Mouse (Mus musculus): ENCODE data around the gene Ednrb. TPM values are rescaled to one million over a fixed set of nuclear protein-coding genes. Genes with fewer than 3 reads are reported as not detected.
A peak's percentile ranks its signal among the peaks of the same experiment; 100 is the strongest.

Gene Ednrb
- total RNA-seq (2021) = 10 to 100 TPM; 48.5 to 52.9 TPM
- long read RNA-seq, experiment 1, full-length matches to known transcripts = 18 of 29 reads
- long read RNA-seq, experiment 1, partial matches to known transcripts = 1 of 29 reads
- long read RNA-seq, experiment 1, other reads (novel, unspliced or antisense) = 10 of 29 reads
- long read RNA-seq, experiment 2, full-length matches to known transcripts = 31 of 35 reads
- long read RNA-seq, experiment 2, partial matches to known transcripts = 2 of 35 reads
- long read RNA-seq, experiment 2, other reads (novel, unspliced or antisense) = 2 of 35 reads

DNA sequence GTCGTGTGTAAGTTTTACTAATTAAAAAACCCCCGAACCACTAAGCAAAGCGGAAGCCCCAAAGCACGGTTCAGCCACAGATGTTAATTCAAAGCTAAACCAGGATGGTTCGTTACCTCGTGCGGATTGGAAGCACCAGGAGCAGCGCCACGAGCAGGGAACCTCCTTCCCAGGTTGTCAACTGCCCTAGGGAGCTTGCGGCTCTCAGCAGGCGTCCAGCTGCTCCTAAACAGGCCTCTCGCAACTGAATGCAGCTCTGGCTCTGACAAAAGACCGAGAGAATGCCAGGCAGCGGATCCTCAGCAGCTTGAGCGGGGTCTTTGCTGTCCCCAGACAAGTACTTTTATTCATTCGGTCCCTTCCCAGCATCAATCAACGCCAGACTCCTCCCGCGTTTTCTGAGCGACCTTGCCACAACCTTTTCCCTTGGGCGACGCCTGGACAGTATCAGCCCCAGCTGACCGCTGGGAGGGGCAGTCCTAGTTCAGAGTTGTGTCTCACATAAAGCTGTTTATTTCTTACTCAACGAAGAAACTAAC is at the start of gene Ednrb:
TSS of gene Ednrb (minus strand) at position 392 of the 539 bp plus-strand sequence.
- peak; percentile 35 for DNase-seq

DNA sequence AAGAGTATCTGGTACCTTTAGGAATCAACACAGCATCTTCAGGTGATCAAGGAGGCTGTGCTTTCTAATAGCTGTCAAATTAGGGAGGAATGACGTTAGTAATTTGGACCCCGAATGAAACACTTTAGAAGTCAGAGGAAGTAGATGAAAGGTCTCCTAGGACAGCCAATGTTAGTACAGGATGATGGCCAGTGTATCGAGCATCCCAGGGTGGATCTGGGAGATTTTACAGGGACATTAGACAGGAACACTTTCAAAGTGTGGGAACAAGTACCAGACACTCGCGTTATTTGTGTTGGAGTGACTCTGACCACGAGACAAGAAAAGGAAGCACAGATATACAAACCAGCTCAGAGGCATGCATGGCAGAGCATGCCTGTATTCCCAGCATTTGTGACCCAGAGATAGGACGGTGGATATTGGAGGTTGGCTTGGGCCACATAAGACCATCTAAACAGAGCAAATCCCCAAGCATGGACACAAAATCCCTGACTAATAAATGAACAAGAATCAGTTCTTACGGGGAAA is 48.3 kb upstream of the Ednrb start:
- DNase-seq = no peak

DNA sequence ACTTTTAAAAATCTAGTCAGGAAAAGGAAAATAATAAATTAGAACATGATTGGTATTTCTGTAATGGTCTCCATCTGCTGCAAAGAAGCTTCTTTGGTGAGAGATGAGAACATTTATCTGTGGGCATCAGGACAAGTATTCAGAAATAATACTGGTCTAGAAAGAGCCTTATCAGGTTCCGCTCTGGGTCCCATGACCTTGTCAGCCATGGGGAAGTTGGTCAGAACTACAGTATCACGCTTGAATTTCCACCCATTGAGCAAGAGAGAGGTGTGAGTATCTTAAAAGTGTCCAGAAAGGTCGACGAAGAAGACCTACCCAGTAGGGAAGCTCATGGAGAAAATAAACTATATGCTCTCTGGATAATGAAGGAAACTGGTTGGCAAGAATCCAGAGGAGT is 46.6 kb upstream of the Ednrb start:
- no peak for DNase-seq

DNA sequence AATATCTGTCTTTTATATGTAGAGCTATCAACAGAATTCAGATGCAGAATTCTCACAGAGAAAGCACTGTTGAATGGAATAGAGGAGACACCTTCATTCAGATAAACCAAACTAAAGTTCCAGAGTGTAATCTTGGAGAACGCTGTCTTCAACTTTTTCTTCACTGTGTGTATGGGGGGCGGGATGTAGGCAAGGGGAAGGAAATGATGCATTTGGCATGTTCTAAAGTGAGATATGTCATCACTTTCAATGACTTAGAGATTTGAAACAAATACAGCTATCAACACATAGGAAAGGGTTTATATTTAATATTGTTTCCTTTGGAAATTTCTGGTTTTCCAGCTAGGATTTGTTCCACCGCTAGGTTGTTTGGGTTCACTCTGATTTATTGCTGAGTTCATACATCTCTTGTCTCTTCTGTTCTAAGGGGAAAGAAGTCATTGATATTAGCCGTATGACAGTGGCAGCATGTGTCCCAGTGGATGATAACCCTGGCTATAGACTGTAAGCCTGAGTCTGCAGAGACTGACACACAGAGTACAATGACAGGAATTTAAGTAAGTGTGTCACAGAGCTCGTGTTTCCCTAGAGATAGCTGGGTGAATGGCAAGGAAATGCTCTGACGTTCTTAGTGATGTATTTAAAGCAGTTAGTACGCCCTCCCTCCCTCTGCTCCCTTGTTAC is 40.8 kb upstream of the Ednrb start:
- no peak for DNase-seq

DNA sequence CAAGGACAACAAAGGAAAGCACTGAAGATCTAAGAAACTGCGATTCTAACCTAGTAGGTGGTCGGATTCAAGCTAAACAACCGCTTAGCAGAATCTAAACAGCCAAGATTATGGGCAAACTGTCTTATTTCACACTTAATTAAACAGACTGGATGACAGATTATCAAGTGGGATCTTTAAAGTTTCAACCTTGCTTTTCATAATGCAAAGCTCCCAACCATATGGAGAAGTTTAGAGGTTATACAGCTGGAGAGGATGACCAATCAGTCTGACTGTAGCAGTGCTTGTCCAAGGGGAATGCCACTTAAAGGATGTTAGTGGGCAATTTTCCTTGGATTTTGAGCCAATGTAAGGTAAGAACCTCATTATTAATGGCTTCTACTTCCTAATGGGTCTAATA is 38.7 kb upstream of the Ednrb start:
- DNase-seq = no peak

DNA sequence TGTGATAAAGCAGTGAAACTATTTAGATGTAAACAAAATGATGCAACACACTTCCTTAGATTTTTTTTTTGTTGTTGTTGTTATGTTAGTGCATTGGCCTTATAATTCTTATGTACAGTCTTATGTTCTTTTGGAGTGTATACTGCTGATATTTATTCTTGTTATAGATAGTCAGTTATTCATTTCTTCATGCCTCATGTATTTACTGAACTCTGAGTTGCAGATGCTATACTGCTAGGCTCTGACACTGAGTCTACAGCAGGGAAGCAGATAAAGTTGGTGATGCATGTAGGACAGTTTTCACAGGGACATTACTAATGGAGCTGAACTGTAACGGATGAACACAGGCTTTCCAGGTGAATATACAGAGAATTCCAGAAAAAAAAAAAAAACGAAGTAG is 32.9 kb upstream of the Ednrb start:
- DNase-seq = no peak

DNA sequence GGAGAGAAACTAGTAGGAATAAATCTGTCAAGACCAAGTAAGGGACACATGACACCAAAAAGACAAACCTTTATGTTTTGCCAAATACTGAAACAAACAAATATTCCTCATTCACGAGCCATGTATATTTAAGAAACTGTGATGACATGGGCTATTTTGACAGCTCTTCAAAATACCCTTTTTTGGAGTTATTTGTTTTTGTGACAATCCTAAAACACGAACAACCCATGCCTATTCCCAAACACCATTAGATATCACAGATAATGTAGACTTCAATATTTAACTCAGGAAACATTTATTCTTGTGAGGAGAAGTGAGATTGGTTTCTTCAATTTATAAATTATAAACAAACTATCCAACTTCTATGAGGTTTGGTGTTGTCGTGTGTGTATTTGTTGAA is 32.4 kb upstream of the Ednrb start:
- DNase-seq = no peak

DNA sequence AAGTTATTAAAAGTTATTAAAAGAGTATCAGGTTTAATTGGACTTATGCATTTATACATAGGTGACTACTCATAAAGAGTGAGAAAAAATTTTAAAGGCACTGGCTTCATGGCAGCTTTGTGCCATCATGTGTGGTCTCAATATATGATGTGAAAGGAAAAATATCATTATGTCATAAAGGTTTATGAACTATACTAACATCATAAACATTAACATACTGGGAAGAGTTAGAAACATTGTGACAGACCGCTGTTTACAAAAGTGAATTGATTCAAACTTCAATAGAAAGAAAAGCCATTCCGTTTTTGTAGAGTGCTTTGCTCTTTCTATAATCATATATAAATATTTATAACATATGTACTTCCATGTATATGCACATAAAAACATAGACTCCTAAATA is 22.4 kb upstream of the Ednrb start:
- DNase-seq = no peak

DNA sequence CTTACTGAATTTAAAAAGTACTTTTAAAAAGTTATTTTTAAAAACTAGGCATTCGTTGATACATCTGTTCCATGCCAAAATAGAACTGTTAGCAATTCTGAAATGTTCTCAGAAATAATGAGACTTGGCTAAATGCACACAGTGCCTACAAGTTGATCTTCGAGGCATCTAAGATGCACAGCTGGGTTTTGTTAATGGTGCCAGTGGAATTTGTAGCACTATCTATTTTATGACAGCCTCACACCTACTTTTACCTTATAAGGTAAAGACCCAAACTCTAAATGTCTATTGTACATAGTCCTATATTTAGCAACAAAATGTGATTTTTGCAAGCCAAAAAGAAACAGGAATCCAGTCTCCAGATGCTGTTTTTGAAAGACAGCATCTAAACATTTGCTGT is 21.0 kb upstream of the Ednrb start:
- no peak for DNase-seq

DNA sequence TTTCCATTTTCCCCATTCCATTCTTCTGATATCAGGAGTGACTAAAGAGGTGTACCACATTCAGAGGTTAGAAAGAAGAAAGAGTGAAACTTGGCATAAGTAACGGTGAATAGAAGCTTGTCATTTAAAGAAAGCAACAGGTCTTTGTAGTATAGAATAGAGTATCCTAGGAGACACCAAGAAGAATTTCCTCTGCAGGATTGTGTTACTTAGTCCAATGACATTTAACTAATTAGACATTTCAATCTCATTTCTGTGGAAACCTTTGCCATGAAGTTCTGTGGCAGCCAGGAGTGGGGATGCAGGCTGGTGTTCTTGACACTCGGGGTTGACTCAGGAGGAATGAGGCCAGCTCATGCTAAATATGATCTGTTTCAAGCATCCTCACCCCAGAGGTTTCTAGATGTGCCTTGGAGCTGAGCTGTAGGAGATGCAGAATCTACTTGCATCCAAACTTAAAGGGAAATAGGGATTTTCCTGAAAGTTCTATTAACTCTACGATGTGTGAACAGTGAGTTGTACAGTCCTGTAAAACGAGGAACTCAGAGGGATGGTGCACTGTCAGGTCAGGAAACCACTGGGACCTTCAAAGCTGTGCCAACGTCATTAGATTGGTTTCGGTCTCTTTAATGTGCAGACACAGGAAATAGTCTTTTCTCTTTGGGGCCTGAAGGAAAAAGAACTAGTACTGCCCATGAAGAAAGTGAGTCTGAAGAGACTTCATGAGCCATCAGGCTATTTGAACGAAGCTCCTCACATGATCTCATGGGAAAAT is 6.1 kb upstream of the Ednrb start:
- DNase-seq = no peak

DNA sequence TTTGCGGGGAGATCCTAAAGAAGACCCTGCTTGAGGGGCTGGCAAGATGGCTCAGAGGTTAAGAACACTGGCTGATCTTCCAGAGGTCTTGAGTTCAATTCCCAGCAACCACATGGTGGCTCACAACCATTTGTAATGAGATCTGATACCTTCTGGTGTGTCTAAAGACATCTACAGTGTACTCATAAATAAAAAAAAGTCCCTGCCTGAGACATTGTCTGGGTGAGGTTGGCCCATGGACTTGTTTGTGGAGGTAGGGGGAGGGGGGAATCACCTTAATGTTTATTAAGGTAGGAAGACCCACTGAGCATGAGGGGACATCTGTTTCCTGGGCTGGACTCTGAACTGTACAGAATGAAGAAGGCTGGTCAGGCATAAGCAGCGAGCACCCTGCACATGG is 1.5 kb upstream of the Ednrb start:
- DNase-seq = no peak

DNA sequence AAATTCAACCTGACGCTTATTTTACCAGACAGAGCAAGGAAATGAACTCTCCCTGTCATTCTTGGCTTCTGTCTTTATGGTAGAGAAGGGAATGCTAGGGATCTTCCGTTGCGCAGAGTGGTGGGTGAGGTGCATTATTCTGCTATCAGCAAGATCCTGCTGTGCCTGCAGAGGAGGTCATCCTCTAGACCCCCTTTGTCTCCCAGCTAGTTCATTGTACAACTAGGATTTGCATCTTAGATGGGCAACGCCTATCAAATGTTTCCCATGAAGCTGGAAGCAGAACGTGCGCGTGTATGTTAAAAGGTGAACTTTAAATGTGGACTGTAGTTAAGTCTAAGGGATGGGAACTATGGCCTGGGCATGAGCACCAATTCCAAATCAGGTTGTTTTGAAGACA is 742 bp upstream of the Ednrb start:
- DNase-seq = no peak

DNA sequence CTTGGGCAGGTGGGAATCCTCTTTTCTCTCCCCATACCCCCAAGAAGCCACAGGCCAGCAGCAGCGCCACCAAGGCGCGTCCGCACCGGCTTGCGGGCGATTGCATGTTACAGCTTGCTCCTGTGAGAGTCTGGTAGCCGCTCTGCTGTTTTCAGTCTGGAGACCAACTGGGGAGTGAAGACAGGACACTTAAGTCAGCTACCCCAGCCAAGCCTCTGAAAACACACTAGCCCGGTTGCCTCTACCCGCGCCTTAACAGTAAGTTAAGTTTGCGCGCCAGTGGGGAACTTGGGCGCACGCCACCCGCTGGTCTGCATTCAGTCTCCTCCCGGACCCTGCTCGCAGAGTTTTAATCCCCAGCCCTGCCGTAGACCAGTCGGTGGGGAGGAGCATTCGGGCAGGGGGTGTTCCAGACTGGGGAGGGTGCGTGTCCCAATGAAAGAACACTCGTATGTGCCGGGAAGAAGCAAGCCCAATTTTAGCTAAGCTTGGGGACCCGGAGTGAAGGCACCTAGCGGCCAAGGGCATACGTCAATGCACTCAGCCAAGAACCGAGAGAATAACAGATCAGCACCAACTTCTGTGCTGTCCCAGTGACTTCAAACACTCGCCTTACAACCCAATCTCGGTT is 716 bp downstream of the Ednrb start:
- peak; percentile 57 for DNase-seq

DNA sequence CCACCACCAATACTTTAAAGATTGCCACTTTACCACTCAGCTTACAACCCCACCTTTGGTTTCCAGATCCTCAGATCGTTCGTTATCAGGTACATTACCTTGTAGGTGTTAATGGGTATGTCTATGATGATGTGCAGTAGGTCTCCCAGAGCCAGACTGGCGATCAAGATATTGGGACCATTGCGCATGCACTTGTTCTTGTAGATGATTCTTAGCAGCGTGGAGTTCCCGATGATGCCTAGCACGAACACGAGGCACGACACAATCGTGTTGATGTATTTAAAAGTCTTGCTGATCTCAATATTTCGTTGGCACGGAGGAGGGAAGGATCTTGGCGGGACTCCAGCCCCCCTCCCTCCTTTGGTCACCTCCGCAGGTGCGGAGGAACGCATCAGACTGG is 1.3 kb downstream of the Ednrb start:
- DNase-seq = peak; percentile 20

DNA sequence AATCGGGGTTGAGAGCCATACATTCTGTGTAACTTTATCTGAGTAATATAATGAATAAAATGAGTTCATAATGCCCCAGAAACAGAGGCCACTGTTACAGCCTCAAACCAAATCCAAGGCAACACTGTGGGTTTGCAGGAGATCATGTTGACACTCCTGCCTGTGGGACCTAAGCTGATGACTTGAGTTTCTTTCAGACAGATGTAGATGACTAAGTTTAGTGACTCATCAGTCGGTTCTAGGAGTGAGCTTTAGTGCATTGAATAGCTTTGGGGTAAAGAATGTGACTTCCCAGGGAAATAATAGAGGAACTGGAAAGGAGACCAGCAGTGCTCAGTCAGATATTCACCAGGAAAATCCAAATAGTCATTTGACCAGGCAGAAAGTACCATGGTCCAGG is 3.8 kb downstream of the Ednrb start:
- DNase-seq = no peak

DNA sequence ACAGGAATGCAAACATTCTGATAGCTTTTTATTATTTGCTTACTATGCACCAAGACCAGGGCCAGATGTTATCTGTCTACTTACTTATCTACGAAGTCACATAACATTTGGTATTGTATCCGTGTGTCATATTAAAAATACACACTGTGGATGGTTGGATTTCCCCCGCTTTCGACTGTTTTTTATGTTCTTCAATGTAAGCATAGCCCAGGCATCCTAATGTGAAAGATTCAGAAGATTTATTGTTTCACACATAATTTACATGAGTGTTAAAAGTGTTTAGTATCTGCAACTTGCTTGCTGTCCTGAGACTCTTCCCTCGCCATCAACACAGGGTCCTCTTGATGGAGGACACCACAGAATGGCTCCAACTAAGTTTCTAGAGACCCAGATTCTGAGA is 5.3 kb downstream of the Ednrb start:
- DNase-seq = no peak

DNA sequence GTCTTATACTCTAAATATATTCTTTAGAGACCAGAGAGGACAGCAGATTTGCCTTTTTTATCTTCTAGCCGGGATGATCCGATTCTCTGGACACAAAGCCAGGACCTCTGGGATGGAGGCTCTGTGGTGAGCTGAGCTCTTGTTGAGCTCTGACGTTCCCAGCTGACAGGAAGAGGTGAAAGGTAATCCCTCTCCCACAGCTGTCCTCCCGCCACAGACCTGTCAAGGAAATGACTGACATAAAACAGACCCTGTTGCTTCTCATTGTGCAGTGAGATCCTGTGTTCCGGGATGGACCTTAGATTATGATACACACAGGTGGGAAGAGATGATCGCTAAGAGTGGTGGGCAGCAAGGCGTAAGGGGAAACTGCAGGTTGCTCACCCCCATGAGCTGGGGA is 9.6 kb downstream of the Ednrb start:
- no peak for DNase-seq

DNA sequence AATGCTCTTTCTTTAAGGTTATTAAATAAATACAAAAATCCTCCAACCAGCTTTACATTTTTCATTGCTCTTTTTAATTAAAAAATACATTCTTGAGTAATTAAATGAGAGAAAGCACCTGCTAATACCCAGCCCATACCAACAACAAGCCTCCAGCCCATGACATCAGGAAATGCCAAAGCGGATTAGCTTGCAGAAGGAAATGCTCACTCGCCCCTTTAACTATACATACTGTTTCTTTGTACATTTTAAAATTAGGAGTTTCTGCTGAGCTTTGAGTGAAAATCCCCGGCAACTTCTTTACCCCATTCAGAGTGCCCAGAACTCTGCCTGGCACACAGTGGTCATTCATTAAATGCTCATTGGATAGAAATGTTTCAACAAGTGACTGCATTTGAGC is 10.1 kb downstream of the Ednrb start:
- no peak for DNase-seq

DNA sequence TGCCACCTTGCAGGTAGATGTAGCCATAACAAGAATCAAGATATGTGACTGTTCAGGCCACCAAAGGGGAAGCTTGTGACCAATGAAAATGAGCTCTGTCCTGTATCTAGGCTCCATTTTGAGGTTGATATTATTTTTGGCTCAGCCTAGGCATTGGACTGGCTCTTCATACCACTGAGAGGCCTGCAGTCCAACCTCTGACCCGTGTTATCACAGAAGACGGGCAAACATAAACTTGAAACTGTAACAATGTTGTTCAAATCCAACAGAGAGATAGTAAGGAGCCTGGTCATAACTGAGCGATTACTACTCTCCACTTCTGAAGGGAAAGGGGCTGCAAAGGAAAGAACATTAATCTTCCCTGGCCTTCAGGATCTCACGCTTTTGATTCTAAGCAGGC is 11.7 kb downstream of the Ednrb start:
- DNase-seq = no peak

DNA sequence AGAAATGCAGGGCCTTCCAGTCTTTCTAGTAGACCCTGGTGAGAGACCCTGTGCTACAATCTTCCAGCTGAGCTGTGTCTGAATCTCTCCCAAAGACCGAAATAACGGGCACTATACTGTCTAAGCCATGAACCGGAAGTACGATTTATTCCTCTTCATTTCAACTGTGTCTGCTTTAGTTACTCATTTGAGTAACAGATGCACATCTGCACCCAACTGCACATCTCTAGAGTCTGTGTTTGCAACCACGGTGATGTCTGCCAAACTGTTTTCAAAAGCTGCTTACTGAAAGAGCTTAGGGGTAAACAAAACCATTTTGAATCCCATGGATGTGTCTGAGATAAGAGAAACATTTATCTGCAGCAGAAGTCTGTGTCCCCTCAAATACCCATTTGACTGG is 13.2 kb downstream of the Ednrb start:
- no peak for DNase-seq

DNA sequence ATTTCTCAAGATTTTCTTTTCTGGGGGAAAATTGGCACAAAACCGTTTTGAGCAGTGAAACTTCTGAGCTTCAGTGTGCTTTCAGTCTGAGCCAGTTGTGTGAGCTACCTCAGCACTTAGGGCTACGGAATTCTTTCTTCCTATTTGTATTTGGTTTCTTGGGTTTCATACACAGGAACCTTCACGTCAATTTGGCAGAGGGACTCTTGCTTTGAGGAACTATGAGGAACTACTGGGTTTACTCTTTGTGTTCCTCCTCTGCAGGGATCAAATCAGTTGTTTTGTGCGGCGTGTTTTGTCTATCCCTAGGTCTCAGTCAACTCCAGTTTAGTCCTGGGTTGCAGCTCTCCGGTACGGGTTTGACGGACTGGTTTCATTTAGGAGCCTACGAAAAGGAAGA is 17.9 kb downstream of the Ednrb start:
- no peak for DNase-seq

DNA sequence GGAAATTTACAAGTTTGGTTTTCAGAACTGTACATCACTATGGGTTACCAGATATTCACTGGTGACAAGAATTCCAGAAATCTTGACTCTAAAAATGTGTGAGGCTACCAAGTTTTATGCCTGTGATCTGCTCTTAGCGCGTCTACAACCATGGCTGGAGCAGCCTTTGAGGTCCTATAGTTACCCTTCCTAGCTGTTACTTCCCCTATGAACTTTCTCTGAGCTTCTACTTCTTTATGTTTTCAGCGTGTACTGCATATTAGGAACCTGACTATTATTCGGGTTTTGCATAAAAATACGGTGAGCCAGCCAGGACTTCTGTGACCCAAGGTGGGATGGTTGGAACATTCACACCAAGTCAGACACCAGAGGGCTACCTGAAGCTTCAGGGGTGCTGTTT is 18.3 kb downstream of the Ednrb start:
- no peak for DNase-seq

DNA sequence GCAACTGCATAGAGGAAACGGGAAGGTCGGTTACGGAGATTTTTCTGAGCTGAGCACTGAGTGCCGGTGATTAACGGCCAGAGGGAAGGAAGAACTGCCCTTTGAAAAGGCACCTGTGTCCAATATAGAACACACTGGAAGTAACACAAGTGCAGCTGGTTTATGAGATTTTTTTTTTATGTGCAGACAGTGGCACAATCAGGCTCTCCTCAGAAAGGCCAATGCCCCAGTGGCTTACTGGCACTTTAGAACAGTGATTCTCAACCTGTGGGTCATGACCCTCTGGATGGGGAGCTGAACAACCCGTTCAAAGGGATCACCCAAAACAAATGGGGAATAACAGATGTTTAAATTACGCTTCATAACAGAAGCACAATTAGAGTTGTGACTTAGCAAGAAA is 20.7 kb downstream of the Ednrb start:
- DNase-seq = no peak

Measured in adrenal gland, postnatal 10 days (tissue).